15 mouse cellular contexts compared by ENCODE assay signal in genomic region chr8:104146717-104147494, GRCm38 (mm10). TPM values are rescaled to one million over a fixed set of nuclear protein-coding genes. Genes with fewer than 3 reads are reported as not detected.
DNase-seq lines count a peak whose midpoint lies in the region; ATAC-seq and TF ChIP-seq lines count a peak whose summit lies in the region.
"Had no signal": no experiment of that assay in that cellular context is flagged by ENCODE, and none has a peak within 500 bp of the region (broad histone marks: within the 10 kb centered on the region; RNA-seq: fewer than 3 reads in every experiment).

No protein-coding gene starts in this region.

- TF ChIP-seq CTCF in hindbrain, postnatal 0 days (IDR thresholded peaks at IDR 0.05; ENCODE audit: low read depth), result no peak

- no peak for DNase-seq in forebrain, embryonic 14.5 days (ENCODE audit: low spot score)
- DNase-seq in hindbrain, postnatal 0 days (ENCODE audit: low spot score), result no peak
- DNase-seq in liver, embryonic 11.5 days (ENCODE audit: low spot score), result no peak
- no peak for DNase-seq in liver
- no peak for DNase-seq in neural tube, embryonic 10.5 days (ENCODE audit: extremely low spot score, low spot score)

- no peaks in the 10 kb centered on the region for H3K27me3 ChIP-seq in forebrain, embryonic 12.5 days
- no peaks in the 10 kb centered on the region for H3K27me3 ChIP-seq in forebrain, embryonic 14.5 days (replicated peaks; ENCODE audit: control insufficient read depth, insufficient read depth, low read length)
- no peaks in the 10 kb centered on the region for H3K27me3 ChIP-seq in hindbrain, embryonic 12.5 days
- no peaks in the 10 kb centered on the region for H3K27me3 ChIP-seq in hindbrain, postnatal 0 days (ENCODE audit: insufficient read depth, low read length)
- H3K27me3 ChIP-seq in liver, embryonic 11.5 days (replicated peaks; ENCODE audit: control insufficient read depth, insufficient read depth, low read length), result no peaks in the 10 kb centered on the region
- no peaks in the 10 kb centered on the region for H3K27me3 ChIP-seq in neural tube, embryonic 12.5 days (replicated peaks)
- H3K27me3 ChIP-seq: embryonic facial prominence, embryonic 12.5 days; liver, embryonic 15.5 days had no signal

- no peak overlapping the region for H3K9ac ChIP-seq in forebrain, embryonic 12.5 days
- no peak overlapping the region for H3K9ac ChIP-seq in forebrain, embryonic 14.5 days (ENCODE audit: low read length)
- H3K9ac ChIP-seq in hindbrain, embryonic 12.5 days, result no peak overlapping the region
- no peak overlapping the region for H3K9ac ChIP-seq in hindbrain, postnatal 0 days (replicated peaks; ENCODE audit: low read length)
- H3K9ac ChIP-seq in liver, embryonic 11.5 days (ENCODE audit: low read depth, low read length), result no peak overlapping the region
- H3K9ac ChIP-seq in neural tube, embryonic 12.5 days, result no peak overlapping the region
- H3K9ac ChIP-seq: embryonic facial prominence, embryonic 12.5 days; limb, embryonic 12.5 days; liver, embryonic 15.5 days had no signal

- H3K4me1 ChIP-seq in forebrain, embryonic 12.5 days, result no peaks in the 10 kb centered on the region
- H3K4me1 ChIP-seq in forebrain, embryonic 14.5 days (ENCODE audit: control insufficient read depth, insufficient read depth, low read length), result no peaks in the 10 kb centered on the region
- H3K4me1 ChIP-seq in hindbrain, embryonic 12.5 days, result no peaks in the 10 kb centered on the region
- H3K4me1 ChIP-seq in hindbrain, postnatal 0 days (ENCODE audit: insufficient read depth, low read length), result no peaks in the 10 kb centered on the region
- H3K4me1 ChIP-seq in liver, embryonic 11.5 days (replicated peaks; ENCODE audit: control insufficient read depth, insufficient read depth, low read length), result no peaks in the 10 kb centered on the region
- H3K4me1 ChIP-seq in neural tube, embryonic 12.5 days, result no peaks in the 10 kb centered on the region
- H3K4me1 ChIP-seq: embryonic facial prominence, embryonic 12.5 days; limb, embryonic 12.5 days; liver, embryonic 15.5 days had no signal

- no peak overlapping the region for H3K27ac ChIP-seq in forebrain, embryonic 12.5 days
- H3K27ac ChIP-seq in forebrain, embryonic 14.5 days (ENCODE audit: low read depth, low read length), result no peak overlapping the region
- H3K27ac ChIP-seq in hindbrain, embryonic 12.5 days, result no peak overlapping the region
- no peak overlapping the region for H3K27ac ChIP-seq in hindbrain, postnatal 0 days
- H3K27ac ChIP-seq in liver, embryonic 11.5 days (ENCODE audit: low read depth, low read length), result no peak overlapping the region
- H3K27ac ChIP-seq in neural tube, embryonic 12.5 days, result no peak overlapping the region
- H3K27ac ChIP-seq: embryonic facial prominence, embryonic 12.5 days; limb, embryonic 12.5 days; liver, embryonic 15.5 days had no signal

- no peak overlapping the region for H3K4me3 ChIP-seq in forebrain, embryonic 12.5 days (replicated peaks)
- H3K4me3 ChIP-seq in forebrain, embryonic 14.5 days (ENCODE audit: low read depth, low read length), result no peak overlapping the region
- no peak overlapping the region for H3K4me3 ChIP-seq in hindbrain, embryonic 12.5 days
- H3K4me3 ChIP-seq in hindbrain, postnatal 0 days (ENCODE audit: low read length), result no peak overlapping the region
- no peak overlapping the region for H3K4me3 ChIP-seq in liver, embryonic 11.5 days (ENCODE audit: low read depth, low read length)
- no peak overlapping the region for H3K4me3 ChIP-seq in neural tube, embryonic 12.5 days
- H3K4me3 ChIP-seq: embryonic facial prominence, embryonic 12.5 days; erythroblast, embryonic 14.5 days; limb, embryonic 12.5 days; liver, embryonic 15.5 days had no signal

- H3K9me3 ChIP-seq in forebrain, embryonic 12.5 days, result no peaks in the 10 kb centered on the region
- no peaks in the 10 kb centered on the region for H3K9me3 ChIP-seq in forebrain, embryonic 14.5 days (replicated peaks; ENCODE audit: control insufficient read depth, low read length)
- H3K9me3 ChIP-seq in hindbrain, embryonic 12.5 days (replicated peaks), result no peaks in the 10 kb centered on the region
- H3K9me3 ChIP-seq in hindbrain, postnatal 0 days (ENCODE audit: low read length), result no peaks in the 10 kb centered on the region
- H3K9me3 ChIP-seq in liver, embryonic 11.5 days (ENCODE audit: control insufficient read depth, low read length), result no peaks in the 10 kb centered on the region
- no peaks in the 10 kb centered on the region for H3K9me3 ChIP-seq in neural tube, embryonic 12.5 days
- H3K9me3 ChIP-seq: embryonic facial prominence, embryonic 12.5 days; limb, embryonic 12.5 days; liver, embryonic 15.5 days; megakaryocyte, embryonic 14.5 days had no signal

- no peak overlapping the region for H3K4me2 ChIP-seq in forebrain, embryonic 12.5 days
- no peak overlapping the region for H3K4me2 ChIP-seq in forebrain, embryonic 14.5 days (ENCODE audit: low read length)
- H3K4me2 ChIP-seq in hindbrain, embryonic 12.5 days (replicated peaks), result no peak overlapping the region
- H3K4me2 ChIP-seq in hindbrain, postnatal 0 days (ENCODE audit: low read depth, low read length), result no peak overlapping the region
- H3K4me2 ChIP-seq in liver, embryonic 11.5 days, result no peak overlapping the region
- no peak overlapping the region for H3K4me2 ChIP-seq in neural tube, embryonic 12.5 days (replicated peaks)
- H3K4me2 ChIP-seq: embryonic facial prominence, embryonic 12.5 days; limb, embryonic 12.5 days; liver, embryonic 15.5 days had no signal

- H3K36me3 ChIP-seq in forebrain, embryonic 12.5 days (replicated peaks), result no peaks in the 10 kb centered on the region
- no peaks in the 10 kb centered on the region for H3K36me3 ChIP-seq in forebrain, embryonic 14.5 days (ENCODE audit: control insufficient read depth, insufficient read depth, low read length)
- H3K36me3 ChIP-seq in hindbrain, embryonic 12.5 days, result no peaks in the 10 kb centered on the region
- H3K36me3 ChIP-seq in hindbrain, postnatal 0 days (ENCODE audit: insufficient read depth, low read length), result no peaks in the 10 kb centered on the region
- H3K36me3 ChIP-seq in liver, embryonic 11.5 days (ENCODE audit: control insufficient read depth, insufficient read depth, low read length), result no peaks in the 10 kb centered on the region
- H3K36me3 ChIP-seq in neural tube, embryonic 12.5 days, result no peaks in the 10 kb centered on the region
- H3K36me3 ChIP-seq: embryonic facial prominence, embryonic 12.5 days; limb, embryonic 12.5 days; liver, embryonic 15.5 days had no signal

- peak; percentile 45; the same call in 1 of the 2 replicates for ATAC-seq in forebrain, embryonic 12.5 days (ENCODE audit: low FRiP score)
- ATAC-seq in forebrain, embryonic 14.5 days, result no peak
- ATAC-seq in hindbrain, embryonic 12.5 days (ENCODE audit: low FRiP score), result peak; percentile 54; the same call in 1 of the 2 replicates
- no peak; the same call in 1 of the 2 replicates for ATAC-seq in hindbrain, postnatal 0 days
- peak; percentile 20; the same call in 1 of the 2 replicates for ATAC-seq in liver, embryonic 11.5 days (replicated peaks; ENCODE audit: low FRiP score)
- ATAC-seq in neural tube, embryonic 12.5 days (ENCODE audit: low FRiP score, low read depth), result peak; percentile 34; the same call in 1 of the 2 replicates
- ATAC-seq: CD4-positive, CD25-positive, alpha-beta regulatory T cell, adult 4 months had no signal

- 93% methylated on average over 15 of the region's 15 CpGs for WGBS in forebrain, embryonic 12.5 days
- WGBS in forebrain, embryonic 14.5 days, result 92% methylated on average over 15 of the region's 15 CpGs
- 89% methylated on average over 15 of the region's 15 CpGs for WGBS in hindbrain, embryonic 12.5 days
- 91% methylated on average over 15 of the region's 15 CpGs for WGBS in hindbrain, postnatal 0 days
- WGBS in liver, embryonic 11.5 days, result 85% methylated on average over 15 of the region's 15 CpGs
- 86% methylated on average over 15 of the region's 15 CpGs for WGBS in neural tube, embryonic 12.5 days

RNA-seq across cellular contexts. Expression of gene Bean1, which starts 23.3 kb away (rescaled TPM):
- 0.31 and 0.82 TPM in 2 replicates for polyA plus RNA-seq in forebrain, embryonic 12.5 days (2016; fragmentation: Nextera tagmentation; extraction: Ambion mirVana)
- polyA plus RNA-seq in forebrain, embryonic 14.5 days (2014; fragmentation: Nextera tagmentation; extraction: Ambion mirVana), result 1.8 and 2.3 TPM in 2 replicates
- polyA plus RNA-seq in hindbrain, embryonic 12.5 days (2016; fragmentation: Nextera tagmentation; extraction: Ambion mirVana), result 2.2 and 2.6 TPM in 2 replicates
- 32.5 and 33.3 TPM in 2 replicates for total RNA-seq in hindbrain, postnatal 0 days (2014; rRNA removed)
- polyA plus RNA-seq in hindbrain, postnatal 0 days (2015; fragmentation: Nextera tagmentation; extraction: Ambion mirVana), result 8.3 and 9.2 TPM in 2 replicates
- polyA plus RNA-seq in liver, embryonic 11.5 days (2014; fragmentation: Nextera tagmentation; extraction: Ambion mirVana), result 0.09 and 0.10 TPM in 2 replicates
- polyA plus RNA-seq in neural tube, embryonic 12.5 days (2016; fragmentation: Nextera tagmentation; extraction: Ambion mirVana), result 3.7 and 4.3 TPM in 2 replicates
- polyA plus RNA-seq: activated CD4-positive, CD25-positive, alpha-beta regulatory T cell, adult 4 months; CD4-positive, CD25-positive, alpha-beta regulatory T cell, adult 4 months; erythroblast, embryonic 14.5 days had no signal

RNA-seq across cellular contexts. Expression of gene Cdh5, which starts 45.5 kb away (rescaled TPM):
- polyA plus RNA-seq in forebrain, embryonic 12.5 days (2016; fragmentation: Nextera tagmentation; extraction: Ambion mirVana), result 10.0 and 10.9 TPM in 2 replicates
- polyA plus RNA-seq in forebrain, embryonic 14.5 days (2014; fragmentation: Nextera tagmentation; extraction: Ambion mirVana), result 13.6 and 13.7 TPM in 2 replicates
- polyA plus RNA-seq in hindbrain, embryonic 12.5 days (2016; fragmentation: Nextera tagmentation; extraction: Ambion mirVana), result 16.2 and 20.6 TPM in 2 replicates
- 18.3 and 19.7 TPM in 2 replicates for total RNA-seq in hindbrain, postnatal 0 days (2014; rRNA removed)
- polyA plus RNA-seq in hindbrain, postnatal 0 days (2015; fragmentation: Nextera tagmentation; extraction: Ambion mirVana), result 8.4 and 8.9 TPM in 2 replicates
- polyA plus RNA-seq in liver, embryonic 11.5 days (2014; fragmentation: Nextera tagmentation; extraction: Ambion mirVana), result 17.1 and 19.3 TPM in 2 replicates
- 14.5 and 17.1 TPM in 2 replicates for polyA plus RNA-seq in neural tube, embryonic 12.5 days (2016; fragmentation: Nextera tagmentation; extraction: Ambion mirVana)
- polyA plus RNA-seq: CD4-positive, CD25-positive, alpha-beta regulatory T cell, adult 4 months had no signal

Comparison
In these comparisons a context has a peak if more than half of its experiments do, and no peak if none do; other contexts are left out.
1. ATAC-seq: peak in forebrain, embryonic 12.5 days (single experiment), hindbrain, embryonic 12.5 days (single experiment), liver, embryonic 11.5 days (single experiment) and neural tube, embryonic 12.5 days (single experiment); none in forebrain, embryonic 14.5 days (single experiment) and hindbrain, postnatal 0 days (single experiment).